Mouse (Mus musculus) spleen, adult 10 weeks (tissue): ENCODE data around the gene Zc3hc1. TPM values are rescaled to one million over a fixed set of nuclear protein-coding genes. Genes with fewer than 3 reads are reported as not detected.

ENCODE experiments used
- polyA plus RNA-seq: library from polyadenylated mRNA; stranded (reverse); fragments of 350-450 nt; fragmentation: Illumina TruSeq; extraction: RNeasy Lipid Tissue Mini Kit (QIAGEN cat#74804); gene quantifications from one replicate; pipeline ENCODE4 v1.2.3, GENCODE M21; 2015; ENCODE audit warnings: low replicate concordance; ENCODE audit not compliant: insufficient read depth

Gene Zc3hc1
- polyA plus RNA-seq: 20.9 TPM

DNA sequence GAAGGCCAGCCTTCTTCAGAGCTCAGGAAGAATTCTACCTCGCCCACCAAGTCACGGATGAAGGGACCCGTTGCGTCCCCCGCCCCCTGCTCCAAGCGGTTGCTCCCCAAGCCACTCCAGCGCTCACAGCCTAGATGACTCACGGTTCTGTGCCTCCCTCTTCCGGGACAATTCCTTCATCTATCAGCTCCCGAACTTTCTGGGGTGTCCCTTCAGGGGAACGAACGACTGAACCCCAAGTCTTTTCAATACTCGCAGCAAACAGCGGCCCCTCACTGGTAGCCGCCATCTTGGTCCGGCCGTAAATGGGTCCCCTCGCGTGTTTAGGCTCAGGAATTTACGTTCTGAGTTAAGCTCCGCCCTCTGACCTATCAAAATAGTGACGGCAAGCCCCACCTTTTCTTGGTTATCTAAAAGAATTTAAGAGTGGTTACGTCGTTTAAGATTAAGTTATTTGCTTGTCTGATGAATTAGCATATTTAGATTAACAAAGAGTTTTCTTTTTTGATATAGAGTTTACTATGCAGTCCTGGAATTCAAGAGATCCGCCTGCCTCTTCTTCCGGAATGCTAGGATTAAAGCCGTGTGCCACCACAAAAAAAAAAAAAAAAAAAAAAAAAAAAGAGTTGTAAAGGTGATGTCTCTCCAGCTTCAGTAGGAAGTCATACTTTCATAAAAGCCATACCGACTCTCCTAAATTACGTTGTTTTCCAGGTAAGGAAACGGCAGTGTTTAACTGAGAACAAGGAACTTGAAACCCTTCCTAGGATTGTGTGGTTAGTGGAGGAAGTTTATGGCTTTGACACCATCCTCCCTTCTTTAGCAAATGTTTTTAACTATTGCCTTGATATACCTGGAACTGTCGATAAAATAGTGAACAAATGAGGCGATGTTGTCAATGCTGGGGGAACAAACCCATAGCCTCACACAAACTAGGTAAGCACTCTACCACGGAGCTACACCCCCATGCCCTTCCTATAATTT is at the start of gene Zc3hc1:
Zc3hc1 (minus strand) TSS at position 315 of the 984 bp plus-strand sequence.

DNA sequence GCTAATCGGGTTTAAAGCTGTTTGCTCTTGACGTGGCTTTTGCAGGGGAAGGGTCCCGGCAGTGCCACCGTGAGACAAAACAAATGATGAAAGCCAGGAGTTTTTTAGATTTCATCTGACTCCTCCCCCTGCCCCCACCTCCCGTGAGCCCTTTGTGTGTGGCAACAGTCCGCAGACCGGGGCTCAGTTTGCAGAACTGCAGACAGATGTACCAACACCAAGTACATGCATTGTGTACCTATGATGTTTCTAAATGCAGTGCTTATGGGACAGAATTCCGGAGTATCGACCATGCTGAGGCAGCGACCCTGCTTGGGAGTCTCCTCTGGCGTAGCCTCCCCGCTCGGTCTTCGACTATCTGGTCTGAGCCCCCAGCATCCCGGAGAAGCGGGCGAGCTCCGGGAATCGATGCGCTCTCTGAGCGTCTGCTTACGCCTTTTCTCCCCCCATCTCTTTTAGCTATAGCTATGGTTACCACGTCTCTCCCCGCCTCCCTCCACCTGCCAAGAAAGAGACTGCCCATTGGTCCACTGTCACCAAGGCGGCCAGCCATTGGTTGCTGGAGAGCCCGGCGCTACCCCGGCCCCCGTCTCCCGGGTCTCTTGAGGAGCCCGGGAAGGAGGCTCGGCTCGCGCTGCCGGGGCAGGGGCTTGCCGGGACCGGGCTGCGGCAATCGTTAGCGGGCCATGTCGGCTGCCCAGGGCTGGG is 10.6 kb upstream of the Zc3hc1 start, which contains the start of gene Klhdc10:
Klhdc10 (plus strand) TSS at position 561 of the 708 bp plus-strand sequence.

Other genes with a start within 250 kb of the Zc3hc1 start
- 80.4 TPM for gene Ube2h, start 86.5 kb downstream of the Zc3hc1 start, polyA plus RNA-seq
- 23.8 TPM for gene Klhdc10, start 10.8 kb upstream of the Zc3hc1 start, polyA plus RNA-seq
- 46.8 TPM for gene Tmem209, start 118.8 kb upstream of the Zc3hc1 start, polyA plus RNA-seq
- gene Ssmem1, start 118.8 kb upstream of the Zc3hc1 start, polyA plus RNA-seq: not detected
- 2.9 TPM for gene Cpa2, start 150.6 kb upstream of the Zc3hc1 start, polyA plus RNA-seq
- not detected for gene Cpa4, start 177.3 kb upstream of the Zc3hc1 start, polyA plus RNA-seq
- not detected for gene Cpa5, start 220.0 kb upstream of the Zc3hc1 start, polyA plus RNA-seq
- 6.3 TPM for gene Cpa1, start 248.2 kb upstream of the Zc3hc1 start, polyA plus RNA-seq